Mouse (Mus musculus) heart, postnatal 25 days (tissue): ENCODE measurements around the gene Ldlr. TPM values are rescaled to one million over a fixed set of nuclear protein-coding genes. Genes with fewer than 3 reads are reported as not detected.
"Not testable (repeated sequence)": the region's sequence is repeated elsewhere in the genome, so short reads cannot be mapped to it uniquely, and the experiment has no call there.

ENCODE experiments used
- DNase-seq: peaks from one replicate; pipeline ENCODE4 v3.0.0; 2022; ENCODE audit warnings: low spot score
- intact Hi-C: fragments of 180-260 bp; cut with DNase I; formaldehyde crosslinking; loops from one replicate; pipeline ENCODE4 v1.15.1; 2025
- total RNA-seq, 2 experiments: library from RNA; stranded (reverse); gene quantifications; 2 replicates each; pipeline ENCODE4 v1.2.3; 2021

The Ldlr gene
- total RNA-seq, 2 experiments from 2014 or later: 2.7 to 3.1 TPM

- no peak for DNase-seq
- intact Hi-C loops: loop anchor here (2.0 kb wide), 1 partner anchor 53 kb away; no protein-coding TSS in a partner anchor
These were observed 28.1 kb downstream of the Ldlr start for GRCm38 (mm10) chr9:21751347-21751746.

- intact Hi-C loops: no loop called here
- peak; percentile 64 for DNase-seq
These were observed 29.0 kb downstream of the Ldlr start for GRCm38 (mm10) chr9:21752252-21752792.

- peak; percentile 78 for DNase-seq
- intact Hi-C loops: no loop called here
These were observed 30.7 kb downstream of the Ldlr start for GRCm38 (mm10) chr9:21754003-21754402.

- no peak for DNase-seq
- intact Hi-C loops: no loop called here
These were observed 31.4 kb downstream of the Ldlr start for GRCm38 (mm10) chr9:21754516-21755321.

- no peak for DNase-seq
- intact Hi-C loops: no loop called here
These were observed 35.6 kb downstream of the Ldlr start for GRCm38 (mm10) chr9:21758576-21759529.

GRCm38 (mm10) chr9:21759718-21760117 lies 36.4 kb downstream of the Ldlr start:
- intact Hi-C loops: no loop called here
- DNase-seq: no peak

GRCm38 (mm10) chr9:21760155-21761088 lies 37.1 kb downstream of the Ldlr start, which contains the start of gene Spc24:
TSS of gene Spc24 (minus strand) at chr9:21760303.
- intact Hi-C loops: no loop called here
- peak; percentile 90 for DNase-seq

- intact Hi-C loops: no loop called here
- DNase-seq: no peak
These were observed 38.9 kb downstream of the Ldlr start for GRCm38 (mm10) chr9:21762135-21762534.

GRCm38 (mm10) chr9:21764084-21764999 lies 41.1 kb downstream of the Ldlr start:
- intact Hi-C loops: no loop called here
- DNase-seq: no peak

- intact Hi-C loops: no loop called here
- DNase-seq: peak; percentile 59
These were observed 44.6 kb downstream of the Ldlr start for GRCm38 (mm10) chr9:21767896-21768295.

GRCm38 (mm10) chr9:21768511-21769411 lies 45.5 kb downstream of the Ldlr start:
- intact Hi-C loops: no loop called here
- DNase-seq: peak; percentile 50

- DNase-seq: peak; percentile 46
- intact Hi-C loops: no loop called here
These were observed 46.4 kb downstream of the Ldlr start for GRCm38 (mm10) chr9:21769558-21770183.

GRCm38 (mm10) chr9:21773396-21773795 lies 50.1 kb downstream of the Ldlr start:
- intact Hi-C loops, DNase-seq: not testable (repeated sequence)

- DNase-seq: no peak
- intact Hi-C loops: no loop called here
These were observed 51.1 kb downstream of the Ldlr start for GRCm38 (mm10) chr9:21774353-21774752.

- no peak for DNase-seq
- intact Hi-C loops: no loop called here
These were observed 54.4 kb downstream of the Ldlr start for GRCm38 (mm10) chr9:21777726-21778125.

- DNase-seq: no peak
- intact Hi-C loops: no loop called here
These were observed 58.6 kb downstream of the Ldlr start for GRCm38 (mm10) chr9:21781657-21782468.
